Mouse (Mus musculus): ENCODE data around the gene Gtsf1. TPM values are rescaled to one million over a fixed set of nuclear protein-coding genes. Genes with fewer than 3 reads are reported as not detected.

Gtsf1 gene
- polyA plus RNA-seq, 1 experiment, result not detected

- H3K4me3 ChIP-seq (ENCODE audit: insufficient read depth, low read length), result no peak overlapping the region
- H3K4me1 ChIP-seq (ENCODE audit: control insufficient read depth, insufficient read depth, low read length), result peaks cover 73% of the 10 kb centered on the region
- no peak for TF ChIP-seq CTCF (IDR thresholded peaks at IDR 0.05; ENCODE audit: low read depth, low read length)
- TF ChIP-seq POLR2A (IDR thresholded peaks at IDR 0.05; ENCODE audit: borderline replicate concordance, low read depth, low read length), result no peak
- H3K27ac ChIP-seq (ENCODE audit: insufficient read depth, low read depth, low read length), result peak overlapping the region; percentile 87; the same call in 1 of the 2 replicates
Measured at GRCm38 (mm10) chr15:103359869-103360602, 70.2 kb downstream of the Gtsf1 start.

- TF ChIP-seq CTCF (IDR thresholded peaks at IDR 0.05; ENCODE audit: low read depth, low read length) (no peak), POLR2A (IDR thresholded peaks at IDR 0.05; ENCODE audit: borderline replicate concordance, low read depth, low read length) (no peak)
- Histone ChIP-seq H3K27ac (ENCODE audit: insufficient read depth, low read depth, low read length) (peak overlapping the region; percentile 87), H3K4me3 (ENCODE audit: insufficient read depth, low read length) (no peak overlapping the region), H3K4me1 (ENCODE audit: control insufficient read depth, insufficient read depth, low read length) (peaks cover 65% of the 10 kb centered on the region)
Measured at GRCm38 (mm10) chr15:103359122-103359510, 71.2 kb downstream of the Gtsf1 start.

- Histone ChIP-seq H3K4me1 (ENCODE audit: control insufficient read depth, insufficient read depth, low read length) (peaks cover 60% of the 10 kb centered on the region), H3K27ac (ENCODE audit: insufficient read depth, low read depth, low read length) (peak overlapping the region; percentile 87), H3K4me3 (ENCODE audit: insufficient read depth, low read length) (no peak overlapping the region)
- TF ChIP-seq CTCF (IDR thresholded peaks at IDR 0.05; ENCODE audit: low read depth, low read length) (no peak), POLR2A (IDR thresholded peaks at IDR 0.05; ENCODE audit: borderline replicate concordance, low read depth, low read length) (no peak)
Measured at GRCm38 (mm10) chr15:103358278-103359121, 71.8 kb downstream of the Gtsf1 start.

- peaks cover 58% of the 10 kb centered on the region for H3K4me1 ChIP-seq (ENCODE audit: control insufficient read depth, insufficient read depth, low read length)
- H3K4me3 ChIP-seq (ENCODE audit: insufficient read depth, low read length), result no peak overlapping the region
- H3K27ac ChIP-seq (ENCODE audit: insufficient read depth, low read depth, low read length), result peak overlapping the region; percentile 87
- no peak for TF ChIP-seq CTCF (IDR thresholded peaks at IDR 0.05; ENCODE audit: low read depth, low read length)
- TF ChIP-seq POLR2A (IDR thresholded peaks at IDR 0.05; ENCODE audit: borderline replicate concordance, low read depth, low read length), result no peak
Measured at GRCm38 (mm10) chr15:103357817-103358216, 72.5 kb downstream of the Gtsf1 start.

GRCm38 (mm10) chr15:103356130-103356529 is 74.1 kb downstream of the Gtsf1 start:
- H3K4me1 ChIP-seq (ENCODE audit: control insufficient read depth, insufficient read depth, low read length), result peaks cover 44% of the 10 kb centered on the region
- no peak overlapping the region for H3K4me3 ChIP-seq (ENCODE audit: insufficient read depth, low read length)
- H3K27ac ChIP-seq (ENCODE audit: insufficient read depth, low read depth, low read length), result no peak overlapping the region
- TF ChIP-seq POLR2A (IDR thresholded peaks at IDR 0.05; ENCODE audit: borderline replicate concordance, low read depth, low read length) (no peak), CTCF (IDR thresholded peaks at IDR 0.05; ENCODE audit: low read depth, low read length) (no peak)

GRCm38 (mm10) chr15:103355420-103355819 is 74.8 kb downstream of the Gtsf1 start:
- no peak overlapping the region for H3K27ac ChIP-seq (ENCODE audit: insufficient read depth, low read depth, low read length)
- peaks cover 38% of the 10 kb centered on the region for H3K4me1 ChIP-seq (ENCODE audit: control insufficient read depth, insufficient read depth, low read length)
- no peak overlapping the region for H3K4me3 ChIP-seq (ENCODE audit: insufficient read depth, low read length)
- TF ChIP-seq POLR2A (IDR thresholded peaks at IDR 0.05; ENCODE audit: borderline replicate concordance, low read depth, low read length) (no peak), CTCF (IDR thresholded peaks at IDR 0.05; ENCODE audit: low read depth, low read length) (no peak)

- TF ChIP-seq POLR2A (IDR thresholded peaks at IDR 0.05; ENCODE audit: borderline replicate concordance, low read depth, low read length), result no peak
- TF ChIP-seq CTCF (IDR thresholded peaks at IDR 0.05; ENCODE audit: low read depth, low read length), result no peak
- H3K4me3 ChIP-seq (ENCODE audit: insufficient read depth, low read length), result no peak overlapping the region
- no peak overlapping the region for H3K27ac ChIP-seq (ENCODE audit: insufficient read depth, low read depth, low read length)
- peaks cover 31% of the 10 kb centered on the region for H3K4me1 ChIP-seq (ENCODE audit: control insufficient read depth, insufficient read depth, low read length)
Measured at GRCm38 (mm10) chr15:103354690-103355089, 75.6 kb downstream of the Gtsf1 start.

- TF ChIP-seq CTCF (IDR thresholded peaks at IDR 0.05; ENCODE audit: low read depth, low read length), result no peak
- Histone ChIP-seq H3K4me1 (ENCODE audit: control insufficient read depth, insufficient read depth, low read length) (peaks cover 22% of the 10 kb centered on the region), H3K27ac (ENCODE audit: insufficient read depth, low read depth, low read length) (no peak overlapping the region), H3K4me3 (ENCODE audit: insufficient read depth, low read length) (no peak overlapping the region)
Measured at GRCm38 (mm10) chr15:103353511-103354256, 76.6 kb downstream of the Gtsf1 start.

- TF ChIP-seq POLR2A (IDR thresholded peaks at IDR 0.05; ENCODE audit: borderline replicate concordance, low read depth, low read length) (no peak), CTCF (IDR thresholded peaks at IDR 0.05; ENCODE audit: low read depth, low read length) (peak; percentile 59)
- peaks cover 14% of the 10 kb centered on the region for H3K4me1 ChIP-seq (ENCODE audit: control insufficient read depth, insufficient read depth, low read length)
- H3K4me3 ChIP-seq (ENCODE audit: insufficient read depth, low read length), result no peak overlapping the region
- no peak overlapping the region for H3K27ac ChIP-seq (ENCODE audit: insufficient read depth, low read depth, low read length)
Measured at GRCm38 (mm10) chr15:103352856-103353255, 77.4 kb downstream of the Gtsf1 start.

Other genes starting within 250 kb of the Gtsf1 start
- 33.5 and 37.2 TPM in 2 replicates for gene Cbx5, start 190.7 kb downstream of the Gtsf1 start, polyA plus RNA-seq (2012; ENCODE audit: insufficient read depth, insufficient read length, missing spikeins)
- gene Hnrnpa1, start 190.0 kb downstream of the Gtsf1 start, polyA plus RNA-seq (2012; ENCODE audit: insufficient read depth, insufficient read length, missing spikeins), result 154 and 160 TPM in 2 replicates
- 0.88 and 1.7 TPM in 2 replicates for gene Nfe2, start 172.1 kb downstream of the Gtsf1 start, polyA plus RNA-seq (2012; ENCODE audit: insufficient read depth, insufficient read length, missing spikeins)
- 129 and 132 TPM in 2 replicates for gene Copz1, start 157.8 kb downstream of the Gtsf1 start, polyA plus RNA-seq (2012; ENCODE audit: insufficient read depth, insufficient read length, missing spikeins)
- gene Gpr84, start 119.9 kb downstream of the Gtsf1 start, polyA plus RNA-seq (2012; ENCODE audit: insufficient read depth, insufficient read length, missing spikeins), result 1.4 and 2.7 TPM in 2 replicates
- 73.0 and 86.1 TPM in 2 replicates for gene Zfp385a, start 90.4 kb downstream of the Gtsf1 start, polyA plus RNA-seq (2012; ENCODE audit: insufficient read depth, insufficient read length, missing spikeins)
- 34.0 and 37.3 TPM in 2 replicates for gene Itga5, start 63.7 kb downstream of the Gtsf1 start, polyA plus RNA-seq (2012; ENCODE audit: insufficient read depth, insufficient read length, missing spikeins)
- not detected in 2 replicates for gene Gtsf2, start 18.0 kb upstream of the Gtsf1 start, polyA plus RNA-seq (2012; ENCODE audit: insufficient read depth, insufficient read length, missing spikeins)
- gene Nckap1l, start 23.3 kb upstream of the Gtsf1 start, polyA plus RNA-seq (2012; ENCODE audit: insufficient read depth, insufficient read length, missing spikeins), result 330 and 354 TPM in 2 replicates
- 49.4 and 63.6 TPM in 2 replicates for gene Pde1b, start 72.6 kb upstream of the Gtsf1 start, polyA plus RNA-seq (2012; ENCODE audit: insufficient read depth, insufficient read length, missing spikeins)
- gene Ppp1r1a, start 107.5 kb upstream of the Gtsf1 start, polyA plus RNA-seq (2012; ENCODE audit: insufficient read depth, insufficient read length, missing spikeins), result not detected in 2 replicates
- gene Glycam1, start 134.6 kb upstream of the Gtsf1 start, polyA plus RNA-seq (2012; ENCODE audit: insufficient read depth, insufficient read length, missing spikeins), result not detected in 2 replicates

Data from bone marrow macrophage, adult 2 months (primary cell).